Mouse (Mus musculus) liver, embryonic 14.5 days (tissue): ENCODE measurements at regions not wholly inside any gene's neighbourhood (a gene's known extent, or its start where the extent isn't known, plus 50 kb on each side); places are given as distances from the start of the nearest gene placed in this dataset.

ENCODE experiments used
- CTCF ChIP-seq: IDR thresholded peaks from 2 replicates; pipeline ENCODE4 v1.5.1; 2016; ENCODE audit warnings: antibody characterized with exemption, low read depth, control low read depth
- EP300 ChIP-seq: IDR thresholded peaks from 2 replicates; pipeline ENCODE4 v1.6.1; 2016; ENCODE audit warnings: antibody characterized with exemption, low read depth

DNA sequence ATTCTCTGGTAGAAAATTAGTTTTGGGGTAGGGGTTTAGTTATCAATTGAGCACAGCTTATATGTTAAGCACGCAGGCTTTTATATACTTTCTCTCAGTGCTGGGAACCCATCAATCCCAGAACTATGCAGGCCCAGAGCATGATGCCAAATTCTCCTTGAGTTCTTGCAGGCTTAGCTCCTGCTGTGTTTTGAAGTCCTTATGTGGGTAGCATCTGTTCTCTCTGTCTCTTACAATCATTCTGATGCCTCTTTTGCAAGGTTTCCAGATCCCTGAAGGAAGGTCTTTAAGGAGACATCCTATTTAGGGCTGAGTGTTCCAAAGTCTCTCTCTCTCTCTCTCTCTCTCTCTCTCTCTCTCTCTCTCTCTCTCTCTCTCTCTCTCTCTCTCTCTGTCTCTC is 504.8 kb upstream of the Pcdh20 start:
- TF ChIP-seq CTCF = no peak
- no peak for TF ChIP-seq EP300
